Mouse (Mus musculus): Measurements from ENCODE around the gene Prrg3.

GRCm38 (mm10) chrX:71995972-71996371 lies 33.5 kb downstream of the Prrg3 start:
- TF ChIP-seq SMC3 (IDR thresholded peaks at IDR 0.05; ENCODE audit: low read depth, low read length): no peak
- TF ChIP-seq POLR2A (IDR thresholded peaks at IDR 0.05; ENCODE audit: low read depth, low read length): no peak
- TF ChIP-seq CTCF (conservative IDR thresholded peaks at IDR 0.05 in 1 of 2, IDR thresholded peaks at IDR 0.05 in 1 of 2; ENCODE audit: low read depth in 2 of 2, low read length in 2 of 2): no peak
- no peak for TF ChIP-seq E2F4 (IDR thresholded peaks at IDR 0.05; ENCODE audit: insufficient replicate concordance, low read depth, low read length)
